Mouse (Mus musculus) stomach, embryonic 16.5 days (tissue): ENCODE data around the gene Macc1. TPM values are rescaled to one million over a fixed set of nuclear protein-coding genes. Genes with fewer than 3 reads are reported as not detected.

Source experiments
- ATAC-seq: fragments of 200-750 bp; cut with Nextera tagmentation; 2 replicates; pipeline ENCODE4 v1.8.0; 2017; ENCODE audit warnings: moderate number of reproducible peaks, moderate TSS enrichment; ENCODE audit not compliant: insufficient read depth, low FRiP score
- H3K27ac ChIP-seq: fragments of 300-500 bp; sonication (generic); 2 replicates; pipeline ENCODE4 v1.5.1; 2014; ENCODE audit warnings: low read length
- H3K27me3 ChIP-seq: fragments of 300-500 bp; sonication (generic); 2 replicates; pipeline ENCODE4 v1.6.1; 2014; ENCODE audit warnings: low read length, control low read depth, mixed read lengths; ENCODE audit not compliant: control insufficient read depth, insufficient read depth
- H3K36me3 ChIP-seq: fragments of 300-500 bp; sonication (generic); 2 replicates; pipeline ENCODE4 v1.6.1; 2014; ENCODE audit warnings: low read length; ENCODE audit not compliant: control insufficient read depth, insufficient read depth
- H3K4me1 ChIP-seq: fragments of 300-500 bp; sonication (generic); 2 replicates; pipeline ENCODE4 v1.6.1; 2014; ENCODE audit warnings: low read length, control low read depth, mixed read lengths; ENCODE audit not compliant: control insufficient read depth, insufficient read depth
- H3K4me2 ChIP-seq: fragments of 300-500 bp; sonication (generic); 2 replicates; pipeline ENCODE4 v1.6.1; 2014; ENCODE audit warnings: low read depth, low read length, mixed read lengths
- H3K4me3 ChIP-seq: fragments of 300-500 bp; sonication (generic); replicated peaks from 2 replicates; pipeline ENCODE4 v1.5.1; 2014; ENCODE audit warnings: mild to moderate bottlenecking, low read length
- H3K9ac ChIP-seq: fragments of 300-500 bp; sonication (generic); 2 replicates; pipeline ENCODE4 v1.6.1; 2014; ENCODE audit warnings: low read length
- H3K9me3 ChIP-seq: fragments of 300-500 bp; sonication (generic); replicated peaks from 2 replicates; pipeline ENCODE4 v1.6.1; 2016; ENCODE audit warnings: low read length, control low read depth; ENCODE audit not compliant: control insufficient read depth
- WGBS: fragments of 180-500 bp; shearing (Covaris S2); extraction: QIAGEN DNeasy Blood & Tissue Kit; methylation state at CpG from one replicate; pipeline ENCODE4 v1.1.7; 2014; 5-methylcytosine and 5-hydroxymethylcytosine counted together
- polyA plus RNA-seq: library from polyadenylated mRNA; unstranded; fragments of >200 nt; fragmentation: Nextera tagmentation; extraction: Ambion mirVana; gene quantifications from 2 replicates; pipeline ENCODE4 v1.2.1, GENCODE M21; 2015

Gene Macc1
- polyA plus RNA-seq, 1 experiment from 2014 or later, result 7.2 TPM

GRCm38 (mm10) chr12:119483922-119484631 lies 170.0 kb downstream of the Macc1 start:
- 83% methylated on average over 5 of the region's 5 CpGs for WGBS
- no peaks in the 10 kb centered on the region for H3K4me1 ChIP-seq

GRCm38 (mm10) chr12:119511145-119511544 lies 197.1 kb downstream of the Macc1 start:
- H3K27me3 ChIP-seq, result no peaks in the 10 kb centered on the region
- H3K4me2 ChIP-seq, result no peak overlapping the region
- no peak overlapping the region for H3K27ac ChIP-seq
- H3K36me3 ChIP-seq, result no peaks in the 10 kb centered on the region
- no peak overlapping the region for H3K4me3 ChIP-seq
- H3K9me3 ChIP-seq, result no peaks in the 10 kb centered on the region
- H3K4me1 ChIP-seq, result no peaks in the 10 kb centered on the region
- ATAC-seq, result no peak
- H3K9ac ChIP-seq, result no peak overlapping the region

More at GRCm38 (mm10) chr12:119483922-119484631, 170.0 kb downstream of the Macc1 start:
- no peaks in the 10 kb centered on the region for H3K27me3 ChIP-seq
- H3K9ac ChIP-seq, result no peak overlapping the region
- H3K4me3 ChIP-seq, result no peak overlapping the region
- no peaks in the 10 kb centered on the region for H3K36me3 ChIP-seq
- H3K9me3 ChIP-seq, result no peaks in the 10 kb centered on the region
- ATAC-seq, result no peak
- H3K27ac ChIP-seq, result no peak overlapping the region
- no peak overlapping the region for H3K4me2 ChIP-seq

Other genes with a start within 250 kb of the Macc1 start
- 3.5 TPM in 2 replicates for gene Itgb8, start 75.5 kb upstream of the Macc1 start, polyA plus RNA-seq